Mouse (Mus musculus) c-Kit-negative CD71-positive TER-119-positive erythroid progenitor cells, embryonic 14.5 days (primary cell): ENCODE results near the gene Mmgt2.

Experiments
- DNase-seq: peaks from one replicate; pipeline ENCODE4 v3.0.0-alpha.2; 2013; ENCODE audit warnings: low read depth, low spot score

The Mmgt2 gene

GRCm38 (mm10) chr11:62648591-62649391 lies at the start of gene Mmgt2:
Mmgt2 (plus strand) TSS chr11:62648664.
- DNase-seq, result peak; percentile 61

- DNase-seq, result peak; percentile 38
These were observed 46.5 kb upstream of the Mmgt2 start for GRCm38 (mm10) chr11:62601732-62602618.

- peak; percentile 93 for DNase-seq
These were observed 45.7 kb upstream of the Mmgt2 start for GRCm38 (mm10) chr11:62602619-62603311.

- no peak for DNase-seq
These were observed 45.0 kb upstream of the Mmgt2 start for GRCm38 (mm10) chr11:62603312-62604056.

- DNase-seq, result no peak
These were observed 44.2 kb upstream of the Mmgt2 start for GRCm38 (mm10) chr11:62604123-62604706.

GRCm38 (mm10) chr11:62604886-62605618 lies 43.4 kb upstream of the Mmgt2 start:
- DNase-seq, result no peak

GRCm38 (mm10) chr11:62605619-62606298 lies 42.7 kb upstream of the Mmgt2 start:
- no peak for DNase-seq

GRCm38 (mm10) chr11:62606299-62607169 lies 41.9 kb upstream of the Mmgt2 start:
- no peak for DNase-seq

GRCm38 (mm10) chr11:62607170-62607951 lies 41.1 kb upstream of the Mmgt2 start:
- DNase-seq, result no peak

- DNase-seq, result no peak
These were observed 40.6 kb upstream of the Mmgt2 start for GRCm38 (mm10) chr11:62607952-62608201.

- DNase-seq, result no peak
These were observed 39.4 kb upstream of the Mmgt2 start for GRCm38 (mm10) chr11:62608826-62609675.

- DNase-seq, result no peak
These were observed 38.2 kb upstream of the Mmgt2 start for GRCm38 (mm10) chr11:62610304-62610703.

- no peak for DNase-seq
These were observed 35.9 kb upstream of the Mmgt2 start for GRCm38 (mm10) chr11:62612604-62613003.

GRCm38 (mm10) chr11:62613657-62614365 lies 34.7 kb upstream of the Mmgt2 start:
- peak; percentile 57 for DNase-seq

GRCm38 (mm10) chr11:62614876-62615410 lies 33.5 kb upstream of the Mmgt2 start:
- no peak for DNase-seq

- DNase-seq, result no peak
These were observed 33.0 kb upstream of the Mmgt2 start for GRCm38 (mm10) chr11:62615456-62615855.
